Mouse (Mus musculus) ES-E14 (cell line): ENCODE measurements around the gene Dynll1. TPM values are rescaled to one million over a fixed set of nuclear protein-coding genes. Genes with fewer than 3 reads are reported as not detected.

Source experiments
- DNase-seq: peaks from one replicate; pipeline ENCODE4 v3.0.0-alpha.2; 2013; ENCODE audit warnings: low read depth, low spot score
- H3K27ac ChIP-seq: 2 replicates; pipeline ENCODE4 v1.5.1; 2012; ENCODE audit warnings: low read depth, mild to moderate bottlenecking, low read length, moderate library complexity, mixed read lengths; ENCODE audit not compliant: poor library complexity, insufficient read depth, severe bottlenecking
- H3K36me3 ChIP-seq: 2 replicates; pipeline ENCODE4 v1.6.1; 2012; ENCODE audit warnings: mild to moderate bottlenecking, low read length, moderate library complexity, mixed read lengths; ENCODE audit not compliant: control insufficient read depth, poor library complexity, insufficient read depth, severe bottlenecking
- H3K4me1 ChIP-seq, 2 experiments: fragments of 150-350 bp in 1 of 2; sonication (generic) in 1 of 2; 2 replicates each; pipeline ENCODE4 v1.6.1; 2012; ENCODE audit warnings: low read length in 2 of 2, mild to moderate bottlenecking in 1 of 2, mixed read lengths in 1 of 2; ENCODE audit not compliant: control insufficient read depth in 2 of 2, insufficient read depth in 2 of 2, poor library complexity in 1 of 2
- H3K4me3 ChIP-seq, 2 experiments: fragments of 150-350 bp in 1 of 2; sonication (generic) in 1 of 2; 2 replicates each; pipeline ENCODE4 v1.5.1; 2012; ENCODE audit warnings: low read length in 2 of 2, low read depth in 1 of 2, mild to moderate bottlenecking in 1 of 2, mixed read lengths in 1 of 2; ENCODE audit not compliant: insufficient read depth in 1 of 2, poor library complexity in 1 of 2, severe bottlenecking in 1 of 2
- H3K9ac ChIP-seq: 2 replicates; pipeline ENCODE4 v1.6.1; 2012; ENCODE audit warnings: low read depth, mild to moderate bottlenecking, low read length, mixed read lengths; ENCODE audit not compliant: poor library complexity, insufficient read depth, severe bottlenecking
- H3K9me3 ChIP-seq: fragments of 150-350 bp; sonication (generic); 2 replicates; pipeline ENCODE4 v1.6.1; 2012; ENCODE audit warnings: low read depth, mild to moderate bottlenecking, low read length; ENCODE audit not compliant: control insufficient read depth, insufficient read depth
- CHD2 ChIP-seq: IDR thresholded peaks from 2 replicates; pipeline ENCODE4 v1.6.1; 2014; ENCODE audit warnings: mild to moderate bottlenecking, low read depth, low read length, inconsistent platforms
- HCFC1 ChIP-seq: IDR thresholded peaks from 2 replicates; pipeline ENCODE4 v1.6.1; 2012; ENCODE audit warnings: low read length, inconsistent platforms, borderline replicate concordance; ENCODE audit not compliant: insufficient read depth
- MAFK ChIP-seq: IDR thresholded peaks from 2 replicates; pipeline ENCODE4 v1.6.1; 2014; ENCODE audit warnings: mild to moderate bottlenecking, low read depth, low read length, inconsistent platforms; ENCODE audit not compliant: insufficient read depth
- ZC3H11A ChIP-seq: IDR thresholded peaks from 2 replicates; pipeline ENCODE4 v1.6.1; 2012; ENCODE audit warnings: low read depth, mild to moderate bottlenecking, inconsistent platforms, low read length, borderline replicate concordance
- ZNF384 ChIP-seq: IDR thresholded peaks from 2 replicates; pipeline ENCODE4 v1.6.1; 2012; ENCODE audit warnings: low read depth, low read length, inconsistent platforms
- in situ Hi-C, 2 experiments: fragments of 600-800 bp; cut with MboI; formaldehyde crosslinking; loops; one replicate each; pipeline ENCODE4 v1.15.1; 2025; ENCODE audit warnings: low sequenced_read_pairs in 2 of 2, inconsistent platforms in 1 of 2; ENCODE audit not compliant: unreplicated experiment in 2 of 2
- total RNA-seq: library from RNA; depleted of rRNA; stranded (reverse); fragments of 300-350 nt; gene quantifications from 2 replicates; pipeline ENCODE4 v1.2.3, GENCODE M21; 2012

The Dynll1 gene
- total RNA-seq, 1 experiment = 753 TPM

- H3K4me3 ChIP-seq = peak overlapping the region; percentile 94
- H3K9me3 ChIP-seq = no peaks in the 10 kb centered on the region
- H3K36me3 ChIP-seq = peaks cover 29% of the 10 kb centered on the region
- in situ Hi-C loops = no loop called here
- TF ChIP-seq CHD2 = no peak
- TF ChIP-seq ZC3H11A = no peak
- TF ChIP-seq ZNF384 = peak; percentile 96
- TF ChIP-seq MAFK = no peak
- DNase-seq = peak; percentile 47
- peaks cover 1 to 3% of the 10 kb centered on the region in 2 experiments; a peak in 1 of 4 replicates for H3K4me1 ChIP-seq
- peak overlapping the region; percentile 87 for H3K27ac ChIP-seq
- peak overlapping the region; percentile 89 for H3K9ac ChIP-seq
Measured at GRCm38 (mm10) chr5:115300035-115300744, 609 bp downstream of the Dynll1 start.

GRCm38 (mm10) chr5:115296347-115296746 is 4.5 kb downstream of the Dynll1 start:
- no peak for TF ChIP-seq HCFC1
- no peak for TF ChIP-seq ZNF384
- no peak for TF ChIP-seq CHD2
- 0 out of 2 replicates have a peak, but pooled peaks have one; percentile 13 for TF ChIP-seq MAFK
- no peak for TF ChIP-seq ZC3H11A
- DNase-seq = no peak
- H3K36me3 ChIP-seq = peaks cover 32% of the 10 kb centered on the region
- peaks cover 1 to 3% of the 10 kb centered on the region in 2 experiments; a peak in 1 of 4 replicates for H3K4me1 ChIP-seq
- no peak overlapping the region for H3K9ac ChIP-seq
- no peaks in the 10 kb centered on the region for H3K9me3 ChIP-seq
- no peak overlapping the region for H3K27ac ChIP-seq
- in situ Hi-C loops = no loop called here
- H3K4me3 ChIP-seq = no peak overlapping the region

GRCm38 (mm10) chr5:115294173-115294572 is 6.6 kb downstream of the Dynll1 start:
- Histone ChIP-seq H3K27ac (no peak overlapping the region), H3K4me3 (no peak overlapping the region), H3K9ac (no peak overlapping the region), H3K4me1 (0 out of 4 replicates have a peak, but pooled peaks cover 1 to 3% of the 10 kb centered on the region in 2 experiments), H3K9me3 (no peaks in the 10 kb centered on the region), H3K36me3 (peaks cover 36% of the 10 kb centered on the region)
- DNase-seq = no peak
- TF ChIP-seq ZNF384 (no peak), MAFK (no peak), ZC3H11A (0 out of 2 replicates have a peak, but pooled peaks have one; percentile 21), HCFC1 (no peak)
- in situ Hi-C loops = no loop called here

- Histone ChIP-seq H3K4me1 (no peaks in the 10 kb centered on the region), H3K9me3 (no peaks in the 10 kb centered on the region), H3K4me3 (no peak overlapping the region), H3K27ac (no peak overlapping the region), H3K9ac (no peak overlapping the region), H3K36me3 (peaks cover 13% of the 10 kb centered on the region; the same call in 1 of the 2 replicates)
- no peak for DNase-seq
- in situ Hi-C loops = no loop called here
- TF ChIP-seq CHD2 = no peak
Measured at GRCm38 (mm10) chr5:115284735-115285134, 16.1 kb downstream of the Dynll1 start.
